Mouse (Mus musculus): ENCODE results near the gene Nckap5. TPM values are rescaled to one million over a fixed set of nuclear protein-coding genes. Genes with fewer than 3 reads are reported as not detected.

The Nckap5 gene
- polyA plus RNA-seq, 1 experiment from 2014 or later = 4.8 TPM

GRCm38 (mm10) chr1:126573714-126574113 lies 256.9 kb downstream of the Nckap5 start:
- Histone ChIP-seq H3K27me3 (ENCODE audit: control insufficient read depth, insufficient read depth, low read length) (no peaks in the 10 kb centered on the region), H3K9ac (ENCODE audit: low read length) (no peak overlapping the region), H3K36me3 (ENCODE audit: control insufficient read depth, insufficient read depth, low read length) (no peaks in the 10 kb centered on the region), H3K4me3 (replicated peaks; ENCODE audit: low read length) (no peak overlapping the region), H3K9me3 (replicated peaks; ENCODE audit: control insufficient read depth, low read length) (no peaks in the 10 kb centered on the region), H3K27ac (ENCODE audit: low read length) (no peak overlapping the region), H3K4me2 (ENCODE audit: low read depth, low read length) (no peak overlapping the region), H3K4me1 (ENCODE audit: control insufficient read depth, insufficient read depth, low read length) (no peaks in the 10 kb centered on the region)
- WGBS = 53% methylated on average over 3 of the region's 3 CpGs
- ATAC-seq (ENCODE audit: insufficient read depth, low FRiP score) = no peak

DNA sequence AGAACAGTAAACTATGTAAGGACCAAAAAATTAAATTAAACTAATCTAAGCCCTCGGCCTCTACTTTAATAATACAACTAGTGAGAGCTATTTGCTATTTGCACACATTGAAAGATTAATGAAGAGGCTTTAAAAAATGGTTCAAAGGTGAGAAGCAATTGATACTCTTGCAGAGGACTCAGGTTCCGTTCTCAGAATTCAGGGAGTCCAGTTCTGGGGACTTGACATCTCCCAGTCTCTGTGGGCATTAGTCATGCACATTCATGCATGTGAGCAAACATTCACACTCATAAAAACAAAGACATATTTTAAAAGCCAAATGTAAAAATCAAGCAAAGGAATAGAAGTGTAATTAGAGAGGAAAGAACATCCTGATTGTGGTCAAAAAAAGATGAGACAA lies 257.5 kb downstream of the Nckap5 start:
- Histone ChIP-seq H3K4me3 (replicated peaks; ENCODE audit: low read length) (no peak overlapping the region), H3K27me3 (ENCODE audit: control insufficient read depth, insufficient read depth, low read length) (no peaks in the 10 kb centered on the region), H3K4me2 (ENCODE audit: low read depth, low read length) (no peak overlapping the region), H3K36me3 (ENCODE audit: control insufficient read depth, insufficient read depth, low read length) (no peaks in the 10 kb centered on the region), H3K27ac (ENCODE audit: low read length) (no peak overlapping the region), H3K9ac (ENCODE audit: low read length) (no peak overlapping the region), H3K9me3 (replicated peaks; ENCODE audit: control insufficient read depth, low read length) (no peaks in the 10 kb centered on the region), H3K4me1 (ENCODE audit: control insufficient read depth, insufficient read depth, low read length) (no peaks in the 10 kb centered on the region)
- ATAC-seq (ENCODE audit: insufficient read depth, low FRiP score) = no peak
- 64% methylated on average over 2 of the region's 2 CpGs for WGBS

DNA sequence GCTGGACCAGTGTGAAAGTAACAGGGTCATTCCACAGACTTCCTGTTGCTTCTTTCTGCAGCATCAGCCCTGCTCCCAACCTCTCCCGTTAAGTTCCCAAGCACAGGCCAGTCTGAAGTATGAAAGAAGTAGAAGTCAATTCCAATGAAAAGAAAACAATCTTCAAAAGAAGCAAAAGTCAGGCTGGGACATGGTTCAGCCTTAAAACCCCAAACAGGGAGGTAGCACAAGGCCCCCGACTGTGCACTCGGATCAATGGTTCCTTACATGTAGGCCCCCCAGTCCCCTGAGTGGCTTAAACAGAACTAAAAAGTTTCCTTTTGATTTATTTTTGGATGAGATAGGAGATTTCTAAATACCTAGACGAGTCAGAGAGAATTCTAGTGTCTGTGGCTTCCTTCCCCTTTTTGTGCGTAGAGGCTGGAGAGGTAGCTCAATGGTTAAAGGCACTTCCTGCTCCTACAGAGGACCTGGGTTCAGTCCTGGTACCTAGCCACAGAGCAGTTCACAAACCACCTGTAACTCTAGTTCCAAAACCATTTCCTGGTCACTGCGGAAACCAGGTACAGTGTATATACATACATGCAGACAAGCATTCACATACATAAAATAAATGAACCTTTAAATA lies 260.9 kb downstream of the Nckap5 start:
- Histone ChIP-seq H3K4me1 (ENCODE audit: control insufficient read depth, insufficient read depth, low read length) (no peaks in the 10 kb centered on the region), H3K27ac (ENCODE audit: low read length) (no peak overlapping the region), H3K36me3 (ENCODE audit: control insufficient read depth, insufficient read depth, low read length) (no peaks in the 10 kb centered on the region), H3K9me3 (replicated peaks; ENCODE audit: control insufficient read depth, low read length) (no peaks in the 10 kb centered on the region), H3K4me2 (ENCODE audit: low read depth, low read length) (no peak overlapping the region), H3K4me3 (replicated peaks; ENCODE audit: low read length) (no peak overlapping the region), H3K27me3 (ENCODE audit: control insufficient read depth, insufficient read depth, low read length) (no peaks in the 10 kb centered on the region), H3K9ac (ENCODE audit: low read length) (no peak overlapping the region)
- 73% methylated on average over 6 of the region's 6 CpGs for WGBS
- ATAC-seq (ENCODE audit: insufficient read depth, low FRiP score) = no peak

- H3K4me3 ChIP-seq (replicated peaks; ENCODE audit: low read length) = no peak overlapping the region
- H3K4me1 ChIP-seq (ENCODE audit: control insufficient read depth, insufficient read depth, low read length) = no peaks in the 10 kb centered on the region
- H3K27ac ChIP-seq (ENCODE audit: low read length) = no peak overlapping the region
- no peaks in the 10 kb centered on the region for H3K9me3 ChIP-seq (replicated peaks; ENCODE audit: control insufficient read depth, low read length)
- no peak overlapping the region for H3K4me2 ChIP-seq (ENCODE audit: low read depth, low read length)
- no peaks in the 10 kb centered on the region for H3K27me3 ChIP-seq (ENCODE audit: control insufficient read depth, insufficient read depth, low read length)
- H3K9ac ChIP-seq (ENCODE audit: low read length) = no peak overlapping the region
- ATAC-seq (ENCODE audit: insufficient read depth, low FRiP score) = no peak
- H3K36me3 ChIP-seq (ENCODE audit: control insufficient read depth, insufficient read depth, low read length) = no peaks in the 10 kb centered on the region
- WGBS = 89% methylated on average over 8 of the region's 8 CpGs
Observed at GRCm38 (mm10) chr1:126568520-126569197, 261.9 kb downstream of the Nckap5 start.

GRCm38 (mm10) chr1:126565151-126565725 lies 265.4 kb downstream of the Nckap5 start:
- ATAC-seq (ENCODE audit: insufficient read depth, low FRiP score) = no peak
- no peak overlapping the region for H3K9ac ChIP-seq (ENCODE audit: low read length)
- H3K4me3 ChIP-seq (replicated peaks; ENCODE audit: low read length) = no peak overlapping the region
- H3K27me3 ChIP-seq (ENCODE audit: control insufficient read depth, insufficient read depth, low read length) = no peaks in the 10 kb centered on the region
- H3K4me1 ChIP-seq (ENCODE audit: control insufficient read depth, insufficient read depth, low read length) = no peaks in the 10 kb centered on the region
- H3K36me3 ChIP-seq (ENCODE audit: control insufficient read depth, insufficient read depth, low read length) = no peaks in the 10 kb centered on the region
- H3K9me3 ChIP-seq (replicated peaks; ENCODE audit: control insufficient read depth, low read length) = no peaks in the 10 kb centered on the region
- no peak overlapping the region for H3K4me2 ChIP-seq (ENCODE audit: low read depth, low read length)
- H3K27ac ChIP-seq (ENCODE audit: low read length) = no peak overlapping the region
- WGBS = 77% methylated on average over 3 of the region's 3 CpGs

DNA sequence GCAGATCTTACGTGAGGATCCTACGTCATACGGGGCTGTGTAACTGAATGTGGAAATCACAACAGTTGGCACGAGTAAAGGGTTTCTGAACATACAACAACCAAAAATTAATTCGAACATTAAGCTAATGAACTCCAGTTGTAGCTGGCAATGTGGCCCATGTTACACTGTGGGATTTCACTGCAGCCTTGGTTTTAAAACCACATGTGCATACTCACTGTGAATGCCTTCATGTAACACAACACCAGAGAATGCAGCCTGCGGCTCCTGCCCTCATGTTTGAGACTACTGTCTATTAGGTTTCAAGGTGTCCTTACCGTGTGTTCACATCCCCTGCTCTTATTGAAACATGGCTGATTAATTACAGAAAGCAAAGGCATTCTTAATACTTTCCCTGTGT lies 269.7 kb downstream of the Nckap5 start:
- H3K27ac ChIP-seq (ENCODE audit: low read length) = no peak overlapping the region
- no peaks in the 10 kb centered on the region for H3K27me3 ChIP-seq (ENCODE audit: control insufficient read depth, insufficient read depth, low read length)
- H3K4me1 ChIP-seq (ENCODE audit: control insufficient read depth, insufficient read depth, low read length) = no peaks in the 10 kb centered on the region
- 79% methylated on average over 7 of the region's 7 CpGs for WGBS
- no peak for ATAC-seq (ENCODE audit: insufficient read depth, low FRiP score)
- H3K9me3 ChIP-seq (replicated peaks; ENCODE audit: control insufficient read depth, low read length) = no peaks in the 10 kb centered on the region
- no peaks in the 10 kb centered on the region for H3K36me3 ChIP-seq (ENCODE audit: control insufficient read depth, insufficient read depth, low read length)
- no peak overlapping the region for H3K9ac ChIP-seq (ENCODE audit: low read length)
- no peak overlapping the region for H3K4me2 ChIP-seq (ENCODE audit: low read depth, low read length)
- no peak overlapping the region for H3K4me3 ChIP-seq (replicated peaks; ENCODE audit: low read length)

GRCm38 (mm10) chr1:126557791-126558294 lies 272.8 kb downstream of the Nckap5 start:
- Histone ChIP-seq H3K4me1 (ENCODE audit: control insufficient read depth, insufficient read depth, low read length) (no peaks in the 10 kb centered on the region), H3K36me3 (ENCODE audit: control insufficient read depth, insufficient read depth, low read length) (no peaks in the 10 kb centered on the region), H3K4me3 (replicated peaks; ENCODE audit: low read length) (no peak overlapping the region), H3K27me3 (ENCODE audit: control insufficient read depth, insufficient read depth, low read length) (no peaks in the 10 kb centered on the region), H3K27ac (ENCODE audit: low read length) (no peak overlapping the region), H3K9me3 (replicated peaks; ENCODE audit: control insufficient read depth, low read length) (no peaks in the 10 kb centered on the region), H3K9ac (ENCODE audit: low read length) (no peak overlapping the region), H3K4me2 (ENCODE audit: low read depth, low read length) (no peak overlapping the region)
- ATAC-seq (ENCODE audit: insufficient read depth, low FRiP score) = no peak
- WGBS = 87% methylated on average over 12 of the region's 12 CpGs

- Histone ChIP-seq H3K36me3 (ENCODE audit: control insufficient read depth, insufficient read depth, low read length) (no peaks in the 10 kb centered on the region), H3K9me3 (replicated peaks; ENCODE audit: control insufficient read depth, low read length) (no peaks in the 10 kb centered on the region), H3K9ac (ENCODE audit: low read length) (no peak overlapping the region), H3K27ac (ENCODE audit: low read length) (no peak overlapping the region), H3K27me3 (ENCODE audit: control insufficient read depth, insufficient read depth, low read length) (no peaks in the 10 kb centered on the region), H3K4me1 (ENCODE audit: control insufficient read depth, insufficient read depth, low read length) (no peaks in the 10 kb centered on the region), H3K4me3 (replicated peaks; ENCODE audit: low read length) (no peak overlapping the region), H3K4me2 (ENCODE audit: low read depth, low read length) (no peak overlapping the region)
- ATAC-seq (ENCODE audit: insufficient read depth, low FRiP score) = no peak
- WGBS = 70% methylated on average over 7 of the region's 7 CpGs
Observed at GRCm38 (mm10) chr1:126547979-126548378, 282.6 kb downstream of the Nckap5 start.

- Histone ChIP-seq H3K9me3 (replicated peaks; ENCODE audit: control insufficient read depth, low read length) (no peaks in the 10 kb centered on the region), H3K4me1 (ENCODE audit: control insufficient read depth, insufficient read depth, low read length) (no peaks in the 10 kb centered on the region), H3K36me3 (ENCODE audit: control insufficient read depth, insufficient read depth, low read length) (no peaks in the 10 kb centered on the region), H3K4me2 (ENCODE audit: low read depth, low read length) (no peak overlapping the region), H3K4me3 (replicated peaks; ENCODE audit: low read length) (no peak overlapping the region), H3K27me3 (ENCODE audit: control insufficient read depth, insufficient read depth, low read length) (no peaks in the 10 kb centered on the region), H3K9ac (ENCODE audit: low read length) (no peak overlapping the region), H3K27ac (ENCODE audit: low read length) (no peak overlapping the region)
- 53% methylated on average over 4 of the region's 4 CpGs for WGBS
- no peak for ATAC-seq (ENCODE audit: insufficient read depth, low FRiP score)
Observed at GRCm38 (mm10) chr1:126544471-126544870, 286.1 kb downstream of the Nckap5 start.

Measured in stomach, embryonic 16.5 days (tissue).